Mouse (Mus musculus) CH12.LX (cell line): ENCODE results near the gene Fxyd3. TPM values are rescaled to one million over a fixed set of nuclear protein-coding genes. Genes with fewer than 3 reads are reported as not detected.

Source experiments
- DNase-seq: peaks from one replicate; pipeline ENCODE4 v3.0.0-alpha.2; 2013; ENCODE audit errors: extremely low read depth
- H3K27ac ChIP-seq: 2 replicates; pipeline ENCODE4 v1.5.1; 2012; ENCODE audit warnings: low read depth, mild to moderate bottlenecking, control low read depth, moderate library complexity; ENCODE audit not compliant: insufficient read depth
- H3K27me3 ChIP-seq: replicated peaks from 2 replicates; pipeline ENCODE3; 2012; ENCODE audit warnings: inconsistent platforms
- H3K36me3 ChIP-seq, 2 experiments: replicated peaks in 1 of 2; 2 replicates each; pipeline versions ENCODE3 to v1.6.1; 2012; ENCODE audit warnings: inconsistent platforms in 1 of 2, low read length in 1 of 2, mild to moderate bottlenecking in 1 of 2, mixed read lengths in 1 of 2, moderate library complexity in 1 of 2; ENCODE audit not compliant: control insufficient read depth in 1 of 2, insufficient read depth in 1 of 2
- H3K4me1 ChIP-seq, 2 experiments: 2 replicates each; pipeline ENCODE4 v1.6.1; 2012; ENCODE audit warnings: inconsistent platforms in 1 of 2, moderate library complexity in 1 of 2; ENCODE audit not compliant: insufficient read depth in 2 of 2, control insufficient read depth in 1 of 2
- H3K4me2 ChIP-seq: 2 replicates; pipeline ENCODE4 v1.6.1; 2012; ENCODE audit warnings: low read depth, mild to moderate bottlenecking, control low read depth; ENCODE audit not compliant: poor library complexity, insufficient read depth, severe bottlenecking
- H3K4me3 ChIP-seq, 3 experiments: fragments of 150-350 bp in 1 of 3; sonication (generic) in 1 of 3; replicated peaks in 1 of 3; 2 replicates each; pipeline versions ENCODE3 to v1.5.1; 2011 to 2012; ENCODE audit warnings: low read depth in 2 of 3, low read length in 2 of 3, mild to moderate bottlenecking in 2 of 3, moderate library complexity in 2 of 3, control low read depth in 1 of 3, improper control_type of control experiment in 1 of 3, inconsistent platforms in 1 of 3, mixed read lengths in 1 of 3; ENCODE audit not compliant: poor library complexity in 1 of 3
- H3K79me2 ChIP-seq: replicated peaks from 2 replicates; pipeline ENCODE4 v1.6.1; 2012; ENCODE audit warnings: mild to moderate bottlenecking, moderate library complexity; ENCODE audit not compliant: control insufficient read depth, poor library complexity, insufficient read depth, severe bottlenecking; ENCODE audit errors: extremely low read depth
- H3K9ac ChIP-seq: 2 replicates; pipeline ENCODE4 v1.6.1; 2012; ENCODE audit warnings: low read depth, mild to moderate bottlenecking, control low read depth, moderate library complexity; ENCODE audit not compliant: insufficient read depth
- H3K9me3 ChIP-seq: replicated peaks from 2 replicates; pipeline ENCODE3; 2012; ENCODE audit warnings: low read length, inconsistent platforms, mixed read lengths
- CHD1 ChIP-seq: IDR thresholded peaks from 2 replicates; pipeline ENCODE4 v1.6.1; 2012; ENCODE audit warnings: low read depth, low read length, improper control_type of control experiment, inconsistent platforms
- GABPA ChIP-seq: IDR thresholded peaks from 2 replicates; pipeline ENCODE4 v1.6.1; 2012; ENCODE audit warnings: low read depth, low read length, improper control_type of control experiment, inconsistent platforms; ENCODE audit not compliant: insufficient replicate concordance
- HCFC1 ChIP-seq: IDR thresholded peaks from 2 replicates; pipeline ENCODE4 v1.6.1; 2012; ENCODE audit warnings: low read depth, mild to moderate bottlenecking, inconsistent platforms, low read length, improper control_type of control experiment
- IRF4 ChIP-seq: IDR thresholded peaks from 2 replicates; pipeline ENCODE4 v1.6.1; 2014; ENCODE audit warnings: low read depth, mild to moderate bottlenecking, inconsistent platforms, low read length, improper control_type of control experiment
- MAX ChIP-seq: IDR thresholded peaks from 2 replicates; pipeline ENCODE4 v1.6.1; 2011; ENCODE audit warnings: low read length, improper control_type of control experiment
- MXI1 ChIP-seq: IDR thresholded peaks from 2 replicates; pipeline ENCODE4 v1.6.1; 2011; ENCODE audit warnings: mild to moderate bottlenecking, low read depth, low read length, improper control_type of control experiment
- MYC ChIP-seq: IDR thresholded peaks from 2 replicates; pipeline ENCODE4 v1.6.1; 2011; ENCODE audit warnings: low read depth, mild to moderate bottlenecking, improper control_type of control experiment, low read length
- NELFE ChIP-seq: IDR thresholded peaks from 2 replicates; pipeline ENCODE4 v1.6.1; 2011; ENCODE audit warnings: low read depth, low read length, improper control_type of control experiment
- NRF1 ChIP-seq: IDR thresholded peaks from 2 replicates; pipeline ENCODE4 v1.6.1; 2014; ENCODE audit warnings: low read depth, mild to moderate bottlenecking, inconsistent platforms, low read length, improper control_type of control experiment, moderate library complexity
- PAX5 ChIP-seq: IDR thresholded peaks from 2 replicates; pipeline ENCODE4 v1.6.1; 2012; ENCODE audit warnings: low read length, inconsistent platforms, mixed read lengths
- POLR2AphosphoS2 ChIP-seq: IDR thresholded peaks from 2 replicates; pipeline ENCODE4 v1.6.1; 2011; ENCODE audit warnings: low read depth, low read length, improper control_type of control experiment
- SIN3A ChIP-seq: IDR thresholded peaks from 2 replicates; pipeline ENCODE4 v1.6.1; 2012; ENCODE audit warnings: low read length, improper control_type of control experiment, inconsistent platforms
- SMC3 ChIP-seq: IDR thresholded peaks from 2 replicates; pipeline ENCODE4 v1.6.1; 2011; ENCODE audit warnings: low read depth, low read length, improper control_type of control experiment
- TBP ChIP-seq: conservative IDR thresholded peaks from 2 replicates; pipeline ENCODE4 v1.6.1; 2011; ENCODE audit warnings: low read depth, low read length, improper control_type of control experiment
- TCF12 ChIP-seq: IDR thresholded peaks from 2 replicates; pipeline ENCODE4 v1.6.1; 2014; ENCODE audit warnings: low read depth, mild to moderate bottlenecking, inconsistent platforms, low read length, improper control_type of control experiment
- ZKSCAN1 ChIP-seq: IDR thresholded peaks from 2 replicates; pipeline ENCODE4 v1.6.1; 2012; ENCODE audit warnings: low read depth, inconsistent platforms, low read length, improper control_type of control experiment, borderline replicate concordance
- dilution Hi-C: fragments of 300-500 bp; cut with MboI; formaldehyde crosslinking; loops from 2 replicates; pipeline ENCODE4 v1.14.3; 2020; ENCODE audit warnings: low sequenced_read_pairs; ENCODE audit not compliant: extremely low pct_unique_long_range_greater_than_20kb, extremely low pct_ligation_motif_present
- in situ Hi-C: fragments of 300-500 bp; cut with MboI; formaldehyde crosslinking; loops from 3 replicates; pipeline ENCODE4 v1.14.3; 2019; ENCODE audit warnings: low sequenced_read_pairs, low pct_ligation_motif_present, low pct_unique_long_range_greater_than_20kb, mixed read lengths
- polyA plus RNA-seq: library from polyadenylated mRNA; unstranded; fragments of >175 nt; gene quantifications from 2 replicates; pipeline ENCODE4 v1.2.1, GENCODE M21; 2012; ENCODE audit warnings: low read depth; ENCODE audit not compliant: insufficient read length
- total RNA-seq, 2 experiments: library from RNA; depleted of rRNA; stranded (reverse); fragments of 300-350 nt in 1 of 2; fragments of >200 nt in 1 of 2; gene quantifications; 2 replicates each; pipeline ENCODE4 v1.2.3; 2012 to 2014

Fxyd3 gene
- total and polyA plus RNA-seq, 3 experiments: not detected

- H3K36me3 ChIP-seq: no peaks in the 10 kb centered on the region
- in situ Hi-C loops: no loop called here
- H3K9me3 ChIP-seq: peaks cover 6% of the 10 kb centered on the region
- dilution Hi-C loops: no loop called here
- no peak overlapping the region for H3K9ac ChIP-seq
- no peak overlapping the region for H3K27ac ChIP-seq
- H3K4me3 ChIP-seq: no peak overlapping the region
- peaks cover 7% of the 10 kb centered on the region for H3K27me3 ChIP-seq
- peaks cover 0 to 7% of the 10 kb centered on the region in 2 experiments; a peak in 2 of 4 replicates for H3K4me1 ChIP-seq
- TF ChIP-seq TCF12: no peak
- no peak for TF ChIP-seq PAX5
- no peak for TF ChIP-seq SMC3
- no peak for TF ChIP-seq HCFC1
- no peak for TF ChIP-seq MYC
- no peak for TF ChIP-seq IRF4
- TF ChIP-seq SIN3A: no peak
- TF ChIP-seq ZKSCAN1: no peak
- TF ChIP-seq, all 38 proteins: peak for 0
- H3K4me2 ChIP-seq: no peak overlapping the region
- no peaks in the 10 kb centered on the region for H3K79me2 ChIP-seq
- no peak for DNase-seq
Observed at GRCm38 (mm10) chr7:31082831-31083588, 6.5 kb upstream of the Fxyd3 start.

GRCm38 (mm10) chr7:31082106-31082505 lies 5.6 kb upstream of the Fxyd3 start:
- TF ChIP-seq MAX (no peak), TBP (no peak), GABPA (no peak), CHD1 (no peak), MXI1 (no peak), NELFE (no peak), POLR2AphosphoS2 (no peak), NRF1 (no peak), MYC (no peak)
- dilution Hi-C loops: no loop called here

More at GRCm38 (mm10) chr7:31082106-31082505, 5.6 kb upstream of the Fxyd3 start:
- in situ Hi-C loops: no loop called here
- no peak overlapping the region for H3K27ac ChIP-seq
- H3K4me2 ChIP-seq: no peak overlapping the region
- H3K9me3 ChIP-seq: peaks cover 6% of the 10 kb centered on the region
- H3K9ac ChIP-seq: no peak overlapping the region
- H3K27me3 ChIP-seq: peaks cover 10% of the 10 kb centered on the region
- H3K79me2 ChIP-seq: no peaks in the 10 kb centered on the region
- no peak overlapping the region for H3K4me3 ChIP-seq
- no peaks in the 10 kb centered on the region for H3K36me3 ChIP-seq
- no peak for DNase-seq
- H3K4me1 ChIP-seq: peaks cover 0 to 7% of the 10 kb centered on the region in 2 experiments; a peak in 2 of 4 replicates
